Mouse (Mus musculus) C2C12 (cell line): ENCODE results near the gene H2-DMb2.

Source experiments
- CEBPB ChIP-seq: IDR thresholded peaks from one replicate; pipeline ENCODE4 v1.6.1; 2011; ENCODE audit warnings: low read depth, mild to moderate bottlenecking, control low read depth, moderate library complexity
- CTCF ChIP-seq: IDR thresholded peaks from one replicate; pipeline ENCODE4 v1.5.1; 2011; ENCODE audit not compliant: control insufficient read depth, insufficient read depth, insufficient read length
- MYOG ChIP-seq: IDR thresholded peaks from one replicate; pipeline ENCODE4 v1.6.1; 2011; ENCODE audit not compliant: control insufficient read depth, insufficient read length; ENCODE audit errors: extremely low read depth
- USF1 ChIP-seq: IDR thresholded peaks from one replicate; pipeline ENCODE4 v1.6.1; 2011; ENCODE audit warnings: low read depth, mild to moderate bottlenecking, control low read depth, moderate library complexity

GRCm38 (mm10) chr17:34196491-34196890, 53.4 kb downstream of the H2-DMb2 start:
- TF ChIP-seq USF1: no peak
- TF ChIP-seq CEBPB: no peak
- no peak for TF ChIP-seq CTCF
- no peak for TF ChIP-seq MYOG
